Mouse (Mus musculus): ENCODE measurements around the gene Plekhg4. TPM values are rescaled to one million over a fixed set of nuclear protein-coding genes. Genes with fewer than 3 reads are reported as not detected.

Gene Plekhg4
- 1.7 and 2.4 TPM in 2 replicates for polyA plus RNA-seq (2015; fragmentation: Nextera tagmentation; extraction: Ambion mirVana)

GRCm38 (mm10) chr8:105373032-105373431, at the start of gene Plekhg4:
Gene Plekhg4 (plus strand): TSS chr8:105373274.
- Histone ChIP-seq H3K27me3 (replicated peaks) (no peaks in the 10 kb centered on the region), H3K4me3 (replicated peaks) (no peak within 1 kb of the TSS), H3K4me1 (peaks cover 5% of the 10 kb centered on the region; the same call in 1 of the 2 replicates), H3K27ac (replicated peaks) (no peak within 1 kb of the TSS), H3K4me2 (peak within 1 kb of the TSS; percentile 49; the same call in 1 of the 2 replicates), H3K9ac (replicated peaks) (no peak within 1 kb of the TSS), H3K36me3 (peaks cover 3% of the 10 kb centered on the region; the same call in 1 of the 2 replicates), H3K9me3 (replicated peaks) (no peaks in the 10 kb centered on the region)
- WGBS: 64% methylated on average over 2 of the region's 2 CpGs
- no peak for ATAC-seq (ENCODE audit: low FRiP score)

GRCm38 (mm10) chr8:105325641-105326093, 47.4 kb upstream of the Plekhg4 start:
- Histone ChIP-seq H3K4me1 (peaks cover 28% of the 10 kb centered on the region), H3K9me3 (replicated peaks) (no peaks in the 10 kb centered on the region), H3K4me2 (peak overlapping the region; percentile 77), H3K4me3 (replicated peaks) (peak overlapping the region; percentile 76), H3K27me3 (replicated peaks) (no peaks in the 10 kb centered on the region), H3K36me3 (peaks cover 34% of the 10 kb centered on the region), H3K9ac (replicated peaks) (peak overlapping the region; percentile 93), H3K27ac (replicated peaks) (peak overlapping the region; percentile 87)
- under 1% methylated on average over 12 of the region's 12 CpGs for WGBS
- ATAC-seq (ENCODE audit: low FRiP score): peak; percentile 54

- H3K4me1 ChIP-seq: peaks cover 28% of the 10 kb centered on the region
- peak within 1 kb of the TSS; percentile 77 for H3K4me2 ChIP-seq
- peak; percentile 93 for ATAC-seq (ENCODE audit: low FRiP score)
- H3K27me3 ChIP-seq (replicated peaks): no peaks in the 10 kb centered on the region
- H3K4me3 ChIP-seq (replicated peaks): peak within 1 kb of the TSS; percentile 76
- peaks cover 39% of the 10 kb centered on the region for H3K36me3 ChIP-seq
- peak within 1 kb of the TSS; percentile 87 for H3K27ac ChIP-seq (replicated peaks)
- no peaks in the 10 kb centered on the region for H3K9me3 ChIP-seq (replicated peaks)
- H3K9ac ChIP-seq (replicated peaks): peak within 1 kb of the TSS; percentile 93
- WGBS: under 1% methylated on average over 36 of the region's 36 CpGs
These were observed 46.9 kb upstream of the Plekhg4 start, which contains the start of the genes Lrrc29 and Tmem208 for GRCm38 (mm10) chr8:105326141-105326672. Gene Lrrc29 (minus strand): TSS chr8:105326278. Gene Tmem208 (plus strand): TSS chr8:105326354.

GRCm38 (mm10) chr8:105326968-105327367, 46.1 kb upstream of the Plekhg4 start:
- 44% methylated on average over 6 of the region's 6 CpGs for WGBS
- ATAC-seq (ENCODE audit: low FRiP score): no peak
- Histone ChIP-seq H3K9ac (replicated peaks) (peak overlapping the region; percentile 70), H3K27me3 (replicated peaks) (no peaks in the 10 kb centered on the region), H3K4me2 (peak overlapping the region; percentile 77), H3K4me1 (peaks cover 28% of the 10 kb centered on the region), H3K4me3 (replicated peaks) (peak overlapping the region; percentile 76), H3K9me3 (replicated peaks) (no peaks in the 10 kb centered on the region), H3K36me3 (peaks cover 47% of the 10 kb centered on the region), H3K27ac (replicated peaks) (peak overlapping the region; percentile 87)

- peaks cover 18% of the 10 kb centered on the region for H3K4me1 ChIP-seq
- no peak overlapping the region for H3K27ac ChIP-seq (replicated peaks)
- H3K9ac ChIP-seq (replicated peaks): no peak overlapping the region
- no peak for ATAC-seq (ENCODE audit: low FRiP score)
- 95% methylated on average over 12 of the region's 12 CpGs for WGBS
- no peaks in the 10 kb centered on the region for H3K27me3 ChIP-seq (replicated peaks)
- H3K4me2 ChIP-seq: no peak overlapping the region
- peaks cover 52% of the 10 kb centered on the region for H3K36me3 ChIP-seq
- no peak overlapping the region for H3K4me3 ChIP-seq (replicated peaks)
- no peaks in the 10 kb centered on the region for H3K9me3 ChIP-seq (replicated peaks)
These were observed 42.7 kb upstream of the Plekhg4 start for GRCm38 (mm10) chr8:105330325-105330724.

GRCm38 (mm10) chr8:105331469-105331868, 41.6 kb upstream of the Plekhg4 start:
- no peak overlapping the region for H3K4me2 ChIP-seq
- H3K27me3 ChIP-seq (replicated peaks): no peaks in the 10 kb centered on the region
- no peak overlapping the region for H3K27ac ChIP-seq (replicated peaks)
- no peak for ATAC-seq (ENCODE audit: low FRiP score)
- no peaks in the 10 kb centered on the region for H3K9me3 ChIP-seq (replicated peaks)
- H3K9ac ChIP-seq (replicated peaks): no peak overlapping the region
- H3K4me3 ChIP-seq (replicated peaks): no peak overlapping the region
- peaks cover 52% of the 10 kb centered on the region for H3K36me3 ChIP-seq
- 95% methylated on average over 22 of the region's 22 CpGs for WGBS
- H3K4me1 ChIP-seq: peaks cover 16% of the 10 kb centered on the region

- Histone ChIP-seq H3K4me3 (replicated peaks) (no peak overlapping the region), H3K4me1 (peaks cover 12% of the 10 kb centered on the region), H3K27me3 (replicated peaks) (no peaks in the 10 kb centered on the region), H3K9ac (replicated peaks) (no peak overlapping the region), H3K9me3 (replicated peaks) (no peaks in the 10 kb centered on the region), H3K27ac (replicated peaks) (no peak overlapping the region), H3K4me2 (no peak overlapping the region), H3K36me3 (peaks cover 52% of the 10 kb centered on the region)
- no peak for ATAC-seq (ENCODE audit: low FRiP score)
- WGBS: 98% methylated on average over 9 of the region's 9 CpGs
These were observed 41.1 kb upstream of the Plekhg4 start for GRCm38 (mm10) chr8:105331931-105332330.

- H3K27ac ChIP-seq (replicated peaks): no peak overlapping the region
- no peak overlapping the region for H3K4me3 ChIP-seq (replicated peaks)
- H3K4me1 ChIP-seq: peaks cover 6% of the 10 kb centered on the region
- peaks cover 52% of the 10 kb centered on the region for H3K36me3 ChIP-seq
- no peak overlapping the region for H3K4me2 ChIP-seq
- WGBS: 68% methylated on average over 2 of the region's 2 CpGs
- no peak overlapping the region for H3K9ac ChIP-seq (replicated peaks)
- ATAC-seq (ENCODE audit: low FRiP score): no peak
- H3K27me3 ChIP-seq (replicated peaks): no peaks in the 10 kb centered on the region
- H3K9me3 ChIP-seq (replicated peaks): no peaks in the 10 kb centered on the region
These were observed 40.6 kb upstream of the Plekhg4 start for GRCm38 (mm10) chr8:105332523-105332922.

GRCm38 (mm10) chr8:105336373-105337130, 36.5 kb upstream of the Plekhg4 start:
- no peak overlapping the region for H3K27ac ChIP-seq (replicated peaks)
- peaks cover 15% of the 10 kb centered on the region for H3K36me3 ChIP-seq
- H3K4me1 ChIP-seq: no peaks in the 10 kb centered on the region
- H3K4me2 ChIP-seq: peak overlapping the region; percentile 26
- H3K9me3 ChIP-seq (replicated peaks): no peaks in the 10 kb centered on the region
- no peaks in the 10 kb centered on the region for H3K27me3 ChIP-seq (replicated peaks)
- H3K4me3 ChIP-seq (replicated peaks): peak overlapping the region; percentile 10; the same call in 1 of the 2 replicates
- no peak overlapping the region for H3K9ac ChIP-seq (replicated peaks)
- 54% methylated on average over 32 of the region's 32 CpGs for WGBS
- ATAC-seq (ENCODE audit: low FRiP score): peak; percentile 44; the same call in 1 of the 2 replicates

- Histone ChIP-seq H3K9me3 (replicated peaks) (no peaks in the 10 kb centered on the region), H3K27me3 (replicated peaks) (no peaks in the 10 kb centered on the region), H3K27ac (replicated peaks) (no peak overlapping the region), H3K4me2 (no peak overlapping the region), H3K9ac (replicated peaks) (no peak overlapping the region), H3K4me1 (no peaks in the 10 kb centered on the region), H3K4me3 (replicated peaks) (no peak overlapping the region), H3K36me3 (peaks cover 5% of the 10 kb centered on the region; the same call in 1 of the 2 replicates)
- no peak for ATAC-seq (ENCODE audit: low FRiP score)
- WGBS: 55% methylated on average over 4 of the region's 4 CpGs
These were observed 34.1 kb upstream of the Plekhg4 start for GRCm38 (mm10) chr8:105338992-105339391.

- Histone ChIP-seq H3K4me3 (replicated peaks) (no peak overlapping the region), H3K4me1 (no peaks in the 10 kb centered on the region; the same call in 1 of the 2 replicates), H3K9ac (replicated peaks) (no peak overlapping the region), H3K27ac (replicated peaks) (no peak overlapping the region), H3K36me3 (no peaks in the 10 kb centered on the region), H3K9me3 (replicated peaks) (no peaks in the 10 kb centered on the region), H3K4me2 (no peak overlapping the region), H3K27me3 (replicated peaks) (no peaks in the 10 kb centered on the region)
- 89% methylated on average over 6 of the region's 6 CpGs for WGBS
- ATAC-seq (ENCODE audit: low FRiP score): no peak
These were observed 33.0 kb upstream of the Plekhg4 start for GRCm38 (mm10) chr8:105339886-105340635.

All from neural tube, embryonic 15.5 days (tissue).